Mouse (Mus musculus): ENCODE data around the gene C530008M17Rik.

DNA sequence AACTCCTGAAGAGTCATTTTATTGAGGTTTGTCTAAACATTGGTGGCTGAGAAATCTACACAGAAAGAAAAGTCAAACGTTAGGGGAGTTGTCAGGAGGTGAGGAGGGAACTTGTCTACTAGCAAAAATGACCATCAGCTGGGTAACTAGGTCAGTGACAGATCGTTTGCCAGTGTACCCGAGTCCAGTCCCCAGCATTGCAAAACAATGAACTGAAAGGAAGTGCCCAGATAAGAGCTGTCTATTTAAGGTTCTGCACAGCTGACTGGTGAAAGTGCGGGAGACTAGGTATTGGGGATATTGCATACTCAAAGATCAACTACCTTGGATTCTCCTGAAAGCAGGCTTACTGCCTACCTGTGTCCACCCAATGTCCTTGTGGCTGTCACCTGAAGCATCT, 245.8 kb downstream of the C530008M17Rik start:
- TF ChIP-seq GATA1 (IDR thresholded peaks at IDR 0.05; ENCODE audit: low read length) (no peak), TAL1 (IDR thresholded peaks at IDR 0.05; ENCODE audit: low read length) (no peak)
